Mouse (Mus musculus) layer of hippocampus, postnatal 25 days (tissue): ENCODE data around the gene Plcg2. TPM values are rescaled to one million over a fixed set of nuclear protein-coding genes. Genes with fewer than 3 reads are reported as not detected.
A peak's percentile ranks its signal among the peaks of the same experiment; 100 is the strongest.

Source experiments
- DNase-seq, 2 experiments: peaks; one replicate each; pipeline ENCODE4 v3.0.0; 2022; ENCODE audit warnings: mixed read lengths in 2 of 2, low spot score in 1 of 2; ENCODE audit errors: extremely low spot score in 1 of 2
- total RNA-seq, 2 experiments: library from RNA; stranded (reverse); gene quantifications; 2 replicates each; pipeline ENCODE4 v1.2.3; 2021

Gene Plcg2
- total RNA-seq, 2 experiments from 2014 or later = 3.8 to 4.0 TPM

- no peak for DNase-seq
Observed at GRCm38 (mm10) chr8:117610506-117610905, 112.4 kb downstream of the Plcg2 start.

DNA sequence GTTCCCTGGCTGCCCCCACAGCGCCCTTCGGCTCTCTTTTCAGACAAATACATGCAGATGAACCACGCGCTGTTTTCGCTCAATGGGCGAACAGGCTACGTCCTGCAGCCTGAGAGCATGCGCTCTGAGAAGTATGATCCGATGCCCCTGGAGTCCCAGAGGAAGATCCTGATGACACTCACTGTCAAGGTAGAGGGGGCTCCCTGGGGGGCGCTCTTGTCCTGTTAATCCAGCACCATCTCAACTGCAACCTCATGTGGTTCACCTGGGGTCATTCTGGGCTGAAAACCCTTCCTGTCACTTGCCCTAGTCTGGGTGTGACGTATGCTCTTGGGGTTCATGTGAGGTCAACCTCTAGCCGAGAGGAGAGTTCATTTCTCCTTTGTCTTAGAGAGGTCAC lies 114.8 kb downstream of the Plcg2 start:
- no peak for DNase-seq

DNA sequence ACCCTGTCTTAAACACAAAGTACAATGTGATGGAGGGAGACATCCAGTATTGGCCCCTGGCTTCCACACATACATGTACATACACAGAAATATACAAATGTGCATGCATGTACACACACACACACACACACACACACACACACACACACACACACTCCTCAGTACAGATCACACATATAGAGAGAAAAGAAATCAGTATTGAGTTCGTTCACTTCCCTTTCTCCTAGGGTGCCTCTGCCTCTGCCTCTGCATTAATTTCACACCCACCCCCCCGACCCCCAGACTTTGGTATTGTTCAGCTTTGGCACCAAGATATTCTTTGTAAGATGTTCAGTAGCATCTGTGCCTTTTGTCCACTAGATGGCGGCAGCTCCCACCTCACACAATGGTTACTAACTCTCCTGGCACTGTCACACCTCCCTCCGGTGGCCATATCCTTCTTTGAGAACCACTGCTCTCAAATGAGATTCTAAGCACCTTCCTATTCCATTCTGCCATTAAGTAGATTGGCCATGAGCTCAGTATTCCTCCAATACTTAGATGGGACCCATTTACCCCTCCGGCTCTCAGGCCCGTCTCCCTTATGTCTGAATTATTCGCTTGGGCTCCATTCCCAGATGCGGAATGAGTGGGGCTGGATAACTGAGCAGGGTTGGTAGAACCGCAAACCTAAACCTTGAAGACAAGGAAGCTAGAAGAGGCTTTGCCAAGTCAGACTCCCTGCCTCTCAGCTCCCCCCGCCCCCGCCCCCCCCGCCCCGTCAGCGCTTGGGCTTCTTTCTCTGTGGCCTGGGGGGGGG lies 128.1 kb downstream of the Plcg2 start:
- peak; percentile 27 to 58 for DNase-seq

DNA sequence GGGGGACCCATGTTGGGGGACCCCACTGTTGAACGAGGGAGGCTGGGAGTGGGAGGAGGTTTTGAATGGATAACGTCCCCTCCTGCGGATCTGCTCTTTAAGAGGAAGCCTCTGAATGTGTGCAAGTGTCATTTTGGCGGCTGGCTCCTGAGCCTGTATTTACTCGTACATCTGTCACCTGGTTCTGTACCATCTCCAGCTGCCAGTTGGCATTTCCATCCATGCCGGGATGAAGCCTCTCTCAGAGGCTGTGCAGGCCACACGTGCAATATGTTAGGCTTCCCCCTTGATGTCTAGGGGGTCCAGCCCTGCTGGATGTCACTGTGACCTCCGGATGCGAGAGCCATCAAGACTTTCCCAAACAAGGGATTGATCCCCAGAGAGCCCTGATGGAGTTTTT lies 129.0 kb downstream of the Plcg2 start:
- no peak for DNase-seq

DNA sequence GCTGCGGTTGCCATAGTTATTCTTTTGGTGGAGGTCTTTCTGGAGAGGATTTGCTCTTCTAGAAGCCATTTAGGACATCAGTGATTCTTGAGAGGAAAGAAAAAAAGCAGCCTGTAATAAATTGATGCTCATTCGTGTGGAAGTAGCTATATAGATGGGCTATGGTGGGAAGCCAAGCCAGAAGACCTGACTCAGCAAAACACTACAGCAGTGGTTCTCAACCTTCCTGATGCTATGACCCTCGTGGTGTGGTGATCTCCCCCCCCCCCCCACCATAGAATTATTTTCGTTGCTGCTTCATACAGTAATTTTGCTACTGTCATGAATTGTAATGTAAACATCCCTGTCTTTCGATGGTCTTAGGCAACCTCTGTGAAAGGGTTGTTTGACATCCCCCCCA lies 134.4 kb downstream of the Plcg2 start:
- DNase-seq = no peak

GRCm38 (mm10) chr8:117634406-117634805 lies 136.3 kb downstream of the Plcg2 start:
- no peak for DNase-seq

DNA sequence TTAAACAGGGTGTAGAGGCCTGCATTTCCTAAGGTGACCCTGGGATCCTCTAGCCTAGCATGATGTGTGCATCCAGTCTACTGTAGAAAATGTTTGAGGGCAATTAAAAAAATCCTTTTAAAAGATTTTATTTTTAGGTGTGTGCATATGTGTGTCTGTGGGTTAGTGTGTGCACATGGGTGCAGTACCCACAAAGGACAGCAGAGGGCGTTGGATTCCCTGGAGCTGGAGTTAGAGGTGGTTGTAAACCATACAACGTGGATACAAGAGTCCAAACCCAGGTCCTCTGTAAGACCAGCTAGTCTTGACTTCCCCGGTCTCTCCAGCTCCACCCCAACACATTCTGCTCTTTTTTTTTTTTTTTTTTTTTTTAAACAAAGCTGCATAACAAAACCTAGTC lies 139.4 kb downstream of the Plcg2 start:
- DNase-seq = no peak

GRCm38 (mm10) chr8:117639631-117640030 lies 141.5 kb downstream of the Plcg2 start:
- no peak for DNase-seq

GRCm38 (mm10) chr8:117645486-117645885 lies 147.4 kb downstream of the Plcg2 start:
- DNase-seq = no peak

GRCm38 (mm10) chr8:117646020-117646419 lies 147.9 kb downstream of the Plcg2 start:
- DNase-seq = peak; percentile 33 to 72

- no peak for DNase-seq
Observed at GRCm38 (mm10) chr8:117646440-117646839, 148.3 kb downstream of the Plcg2 start.

DNA sequence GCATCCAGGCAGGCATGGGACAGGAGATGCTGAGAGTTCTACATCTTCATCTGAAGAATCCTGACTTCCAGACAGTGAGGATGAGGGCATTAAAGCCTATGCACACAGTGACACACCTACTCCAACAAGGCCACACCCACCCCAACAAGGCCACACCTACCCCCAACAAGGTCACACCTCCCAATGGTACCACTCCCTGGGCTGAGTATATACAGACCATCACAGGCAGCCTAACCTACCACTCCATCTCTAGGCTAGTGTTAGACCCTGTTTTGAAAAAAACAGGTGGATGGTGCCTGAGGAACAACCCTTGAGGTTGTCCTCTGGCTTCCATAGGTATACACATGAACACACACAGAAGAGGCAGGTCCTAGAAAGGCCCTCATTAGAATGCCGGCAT lies 154.2 kb downstream of the Plcg2 start:
- DNase-seq = no peak

- DNase-seq = no peak
Observed at GRCm38 (mm10) chr8:117658990-117659389, 160.9 kb downstream of the Plcg2 start.

DNA sequence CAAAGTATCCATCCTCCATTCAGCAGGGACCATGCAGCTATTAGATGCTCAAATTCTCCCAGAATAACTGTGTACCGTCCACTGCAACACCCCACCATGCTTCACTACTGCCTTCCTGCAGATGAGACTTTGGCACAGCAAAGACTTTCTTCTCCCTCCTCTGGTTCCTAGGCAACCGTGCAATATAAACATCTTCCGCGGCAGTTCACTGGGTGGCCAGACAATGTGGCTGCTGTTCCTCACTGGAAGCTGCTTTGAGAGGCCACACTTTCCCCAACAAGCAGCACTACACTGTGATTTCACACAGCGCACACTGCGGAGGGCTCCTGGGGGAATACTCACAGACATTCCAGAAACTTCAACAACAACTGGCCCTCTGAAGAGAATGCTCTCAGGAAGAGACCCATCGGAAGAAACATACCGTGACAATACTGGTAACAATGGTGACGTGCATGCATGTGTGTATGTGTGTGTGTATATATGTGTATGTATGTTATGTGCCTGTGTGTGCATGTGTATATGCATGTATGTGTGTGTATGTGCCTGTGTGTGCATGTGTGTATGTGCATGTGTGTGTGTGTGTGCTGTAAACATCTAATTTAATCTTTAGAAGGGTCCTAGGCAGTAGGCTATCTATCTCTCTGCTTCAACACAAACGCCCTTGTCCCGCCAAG lies 162.4 kb downstream of the Plcg2 start:
- DNase-seq = peak in 1 of 2 experiments; percentile 6

DNA sequence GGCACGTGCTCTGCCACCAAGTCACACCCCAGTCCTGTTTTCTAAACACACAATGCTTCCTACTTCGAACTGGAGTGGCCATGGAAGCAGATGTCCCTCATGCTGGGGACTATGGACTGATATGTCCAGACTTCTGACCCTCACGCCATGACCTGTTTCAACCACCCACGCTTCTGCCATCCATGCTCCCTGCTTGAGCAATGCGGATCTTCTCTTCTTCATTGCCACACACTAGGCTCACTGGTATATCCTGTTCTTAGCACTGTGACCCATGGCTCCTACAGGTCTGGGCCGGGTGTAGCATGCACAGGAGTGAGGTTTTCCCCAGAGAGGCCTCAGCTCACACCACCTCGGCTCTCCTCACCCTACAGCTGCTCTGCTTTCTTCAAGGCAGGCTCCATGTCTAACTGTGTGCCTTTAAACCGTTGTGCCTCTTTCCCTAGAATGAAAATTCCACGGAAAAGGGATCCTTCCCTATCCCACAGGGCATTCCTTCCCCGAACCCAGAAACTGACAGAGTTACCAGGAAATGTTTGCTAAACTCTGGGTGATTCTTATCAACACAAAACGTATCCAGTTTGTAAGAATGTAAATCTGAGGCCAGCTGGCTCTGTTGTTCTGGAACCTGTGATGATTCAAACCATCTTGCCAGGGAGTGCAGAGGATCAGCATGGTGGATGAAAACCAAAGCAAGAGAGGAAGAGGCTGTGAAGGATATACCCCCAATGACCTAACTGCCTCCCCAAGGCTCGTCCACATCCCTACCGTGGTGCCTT lies 169.4 kb downstream of the Plcg2 start:
- DNase-seq = no peak

DNA sequence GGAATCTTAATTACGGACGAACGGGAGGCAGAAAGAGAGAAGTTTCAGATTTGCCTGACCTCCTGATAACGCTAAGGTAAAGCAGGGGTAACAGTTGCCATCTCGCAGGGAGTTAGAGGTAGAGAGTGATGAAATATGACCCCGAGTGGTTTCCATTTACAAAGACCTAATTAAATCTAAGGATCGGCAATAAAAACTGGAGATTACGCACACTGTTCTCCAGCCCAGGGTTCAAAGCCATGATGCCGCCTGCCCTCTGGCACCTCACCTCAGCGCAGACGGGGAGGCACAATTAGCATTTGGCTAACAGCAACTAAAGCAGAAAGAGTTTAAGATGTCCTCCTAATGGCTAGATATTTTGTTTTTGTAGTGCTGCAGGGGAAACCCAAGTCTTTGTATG lies 172.4 kb downstream of the Plcg2 start:
- DNase-seq = no peak

GRCm38 (mm10) chr8:117672558-117672957 lies 174.5 kb downstream of the Plcg2 start:
- no peak for DNase-seq

DNA sequence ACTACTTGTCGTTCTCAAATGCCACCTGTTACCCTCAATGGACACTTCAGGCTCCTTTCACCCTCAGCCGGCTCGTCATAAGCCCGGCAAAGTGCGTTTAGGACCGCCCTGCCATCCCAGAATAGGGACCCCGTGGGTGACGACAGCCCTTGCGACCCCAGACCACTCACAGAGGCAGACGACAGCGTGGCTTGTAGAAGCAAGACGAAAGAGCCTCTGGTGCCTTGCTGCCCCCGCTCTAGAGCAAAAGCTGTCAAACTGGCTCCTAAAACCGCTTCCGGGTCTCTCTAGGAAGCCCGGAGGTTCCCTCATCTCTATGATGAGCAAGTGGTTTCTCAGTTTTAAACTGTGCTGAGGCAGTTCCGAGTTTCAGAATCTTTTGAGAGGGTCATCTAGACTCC lies 175.3 kb downstream of the Plcg2 start, which contains the start of gene Sdr42e1:
Gene Sdr42e1, minus strand, starts transcription at position 260 of the 401 bp plus-strand sequence.
- DNase-seq = peak; percentile 34 to 53

GRCm38 (mm10) chr8:117675171-117675570 lies 177.1 kb downstream of the Plcg2 start:
- no peak for DNase-seq

DNA sequence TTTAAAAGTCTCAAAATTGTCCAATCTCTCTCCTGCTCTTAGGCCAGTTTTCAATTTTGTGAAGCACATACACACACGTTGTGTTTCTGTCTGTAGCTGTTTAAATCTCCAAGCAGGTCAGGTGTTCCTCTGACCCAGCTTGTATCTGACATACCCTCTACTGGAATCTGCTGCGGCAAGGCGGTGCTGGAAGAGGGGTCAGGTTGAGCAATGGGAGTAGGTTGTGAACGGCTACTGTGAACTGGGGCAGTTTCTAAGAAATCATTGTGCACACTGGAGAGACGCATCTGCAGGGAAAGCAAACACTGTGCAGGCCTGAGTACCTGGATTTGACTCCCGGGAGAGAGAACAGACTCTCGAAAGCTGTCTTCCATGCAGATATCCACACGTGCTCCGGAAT lies 178.4 kb downstream of the Plcg2 start:
- DNase-seq = no peak

GRCm38 (mm10) chr8:117677011-117677410 lies 178.9 kb downstream of the Plcg2 start:
- no peak for DNase-seq
